Comparison of ENCODE assay signal across 14 mouse cellular contexts in the genomic region with DNA sequence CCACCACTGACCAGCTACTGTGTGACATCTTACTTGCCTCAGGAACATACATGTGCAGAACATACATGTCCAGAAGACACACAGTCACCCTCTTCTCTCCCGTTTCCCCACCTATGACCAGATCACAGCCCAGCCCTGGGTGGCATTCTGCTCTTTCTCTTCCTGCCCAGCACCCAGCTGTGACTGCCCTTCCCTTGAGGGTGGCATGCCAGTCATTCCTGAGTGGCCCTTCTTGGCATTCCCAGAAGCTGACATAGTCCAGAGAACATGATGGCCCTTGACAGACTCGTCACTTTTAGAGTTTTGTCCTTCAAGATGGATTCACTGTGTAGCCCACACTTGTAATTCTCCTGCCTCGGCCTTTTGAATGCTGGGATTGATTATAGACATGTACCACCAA.
"Had no signal": no experiment of that assay in that cellular context is flagged by ENCODE, and none has a peak within 500 bp of the region (broad histone marks: within the 10 kb centered on the region; RNA-seq: fewer than 3 reads in every experiment).

No protein-coding gene starts in this region.

- H3K4me1 ChIP-seq: midbrain, embryonic 13.5 days had no signal

- H3K9me3 ChIP-seq: intestine, embryonic 15.5 days; kidney, embryonic 15.5 days; limb, embryonic 10.5 days; liver, embryonic 15.5 days; lung, embryonic 15.5 days; midbrain, embryonic 13.5 days; neural tube, embryonic 12.5 days had no signal

- H3K4me2 ChIP-seq: intestine, embryonic 15.5 days; kidney, embryonic 15.5 days; liver, embryonic 11.5 days; liver, embryonic 15.5 days; lung, embryonic 15.5 days; midbrain, embryonic 13.5 days; neural tube, embryonic 12.5 days had no signal

- H3K27ac ChIP-seq: intestine, embryonic 15.5 days; kidney, embryonic 15.5 days; left cerebral cortex, adult 2 months; limb, embryonic 10.5 days; liver, embryonic 15.5 days; lung, embryonic 15.5 days; midbrain, embryonic 13.5 days; neural tube, embryonic 12.5 days had no signal

- DNase-seq: kidney, adult 18-20 months; kidney, postnatal 25 days; right cerebral cortex, postnatal 4 days; spleen, adult 18-20 months; thymus, postnatal 36 days had no signal

- H3K27me3 ChIP-seq: intestine, embryonic 15.5 days; kidney, embryonic 15.5 days; liver, embryonic 15.5 days; lung, embryonic 15.5 days; midbrain, embryonic 13.5 days; neural tube, embryonic 12.5 days had no signal

- H3K4me3 ChIP-seq: intestine, embryonic 15.5 days; kidney, embryonic 15.5 days; left cerebral cortex, adult 2 months; limb, embryonic 10.5 days; liver, embryonic 15.5 days; lung, embryonic 15.5 days; midbrain, embryonic 13.5 days; neural tube, embryonic 12.5 days had no signal

- H3K9ac ChIP-seq: intestine, embryonic 15.5 days; kidney, embryonic 15.5 days; liver, embryonic 15.5 days; lung, embryonic 15.5 days; midbrain, embryonic 13.5 days; neural tube, embryonic 12.5 days had no signal

- H3K36me3 ChIP-seq: intestine, embryonic 15.5 days; kidney, embryonic 15.5 days; limb, embryonic 10.5 days; lung, embryonic 15.5 days; midbrain, embryonic 13.5 days; neural tube, embryonic 12.5 days had no signal

- ATAC-seq: intestine, embryonic 15.5 days; midbrain, embryonic 13.5 days had no signal
